Mouse (Mus musculus): Measurements from ENCODE around the gene Zfp558. TPM values are rescaled to one million over a fixed set of nuclear protein-coding genes. Genes with fewer than 3 reads are reported as not detected.
"Not testable (repeated sequence)": the region's sequence is repeated elsewhere in the genome, so short reads cannot be mapped to it uniquely, and the experiment has no call there.

The Zfp558 gene
- 16.3 and 17.9 TPM in 2 replicates for polyA plus RNA-seq (2014; fragmentation: Nextera tagmentation; extraction: Ambion mirVana)

DNA sequence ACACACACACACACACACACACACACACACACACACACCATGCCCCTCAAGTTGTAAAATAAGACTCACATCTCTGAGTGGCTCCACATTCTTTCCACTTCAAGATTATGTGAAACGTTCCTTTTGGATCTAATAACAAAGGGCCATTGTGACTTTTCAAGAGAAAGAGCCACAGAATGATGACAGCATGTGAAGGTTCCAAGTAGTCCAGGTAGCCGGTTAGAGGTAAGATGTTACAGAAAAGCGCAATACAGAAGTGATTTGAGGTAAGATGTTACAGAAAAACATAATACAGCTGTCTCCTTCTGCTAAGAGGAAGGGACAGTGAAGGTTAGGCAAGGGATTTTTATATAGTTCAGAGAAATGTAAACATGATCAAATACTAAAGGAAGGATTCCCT lies at the start of gene Zfp558, which contains the start of gene Mbd3l1:
Gene Zfp558, minus strand, starts transcription at position 101 of the 400 bp plus-strand sequence.
Gene Mbd3l1, plus strand, starts transcription at position 192 of the 400 bp plus-strand sequence.
- no peak for DNase-seq (ENCODE audit: low spot score, missing footprints)
- Histone ChIP-seq H3K4me2 (no peak within 1 kb of the TSS), H3K4me1 (ENCODE audit: control insufficient read depth, insufficient read depth, low read length) (peaks cover 3% of the 10 kb centered on the region; the same call in 1 of the 2 replicates), H3K4me3 (ENCODE audit: low read depth, low read length) (no peak within 1 kb of the TSS), H3K9me3 (ENCODE audit: control insufficient read depth, low read length) (no peaks in the 10 kb centered on the region), H3K27ac (ENCODE audit: low read depth, low read length) (no peak within 1 kb of the TSS), H3K27me3 (ENCODE audit: control insufficient read depth, insufficient read depth, low read length) (no peaks in the 10 kb centered on the region), H3K9ac (ENCODE audit: low read length) (no peak within 1 kb of the TSS), H3K36me3 (ENCODE audit: control insufficient read depth, insufficient read depth, low read length) (no peaks in the 10 kb centered on the region)
- 84% methylated on average over 3 of the region's 3 CpGs for WGBS
- ATAC-seq (ENCODE audit: low FRiP score), result no peak

DNA sequence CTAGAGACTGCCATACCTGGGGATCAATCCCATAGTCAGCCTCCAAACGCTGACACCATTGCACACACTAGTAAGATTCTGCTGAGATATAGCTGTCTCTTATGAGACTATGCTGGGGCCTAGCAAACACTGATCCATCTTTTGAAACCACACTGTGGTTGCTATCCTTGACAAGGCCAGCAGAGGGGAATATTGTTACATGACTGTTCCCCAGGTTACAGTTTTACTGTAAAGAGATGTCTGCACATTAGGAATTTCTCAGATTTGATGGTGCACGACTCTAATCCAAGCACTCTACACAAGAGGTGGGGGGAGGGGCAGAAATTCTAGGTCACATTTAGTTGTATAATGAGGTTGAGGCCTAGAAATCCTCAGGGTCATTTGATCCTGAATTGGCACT lies 30.0 kb upstream of the Zfp558 start:
- H3K36me3 ChIP-seq (ENCODE audit: control insufficient read depth, insufficient read depth, low read length), result no peaks in the 10 kb centered on the region
- H3K4me1 ChIP-seq (ENCODE audit: control insufficient read depth, insufficient read depth, low read length), result no peaks in the 10 kb centered on the region
- H3K4me2 ChIP-seq, result no peak overlapping the region
- H3K9me3 ChIP-seq (ENCODE audit: control insufficient read depth, low read length), result no peaks in the 10 kb centered on the region
- ATAC-seq (ENCODE audit: low FRiP score) (no peak), DNase-seq (ENCODE audit: low spot score, missing footprints) (no peak)
- 53% methylated on average over 2 of the region's 2 CpGs for WGBS
- no peak overlapping the region for H3K4me3 ChIP-seq (ENCODE audit: low read depth, low read length)
- H3K9ac ChIP-seq (ENCODE audit: low read length), result no peak overlapping the region
- H3K27ac ChIP-seq (ENCODE audit: low read depth, low read length), result no peak overlapping the region
- H3K27me3 ChIP-seq (ENCODE audit: control insufficient read depth, insufficient read depth, low read length), result no peaks in the 10 kb centered on the region

DNA sequence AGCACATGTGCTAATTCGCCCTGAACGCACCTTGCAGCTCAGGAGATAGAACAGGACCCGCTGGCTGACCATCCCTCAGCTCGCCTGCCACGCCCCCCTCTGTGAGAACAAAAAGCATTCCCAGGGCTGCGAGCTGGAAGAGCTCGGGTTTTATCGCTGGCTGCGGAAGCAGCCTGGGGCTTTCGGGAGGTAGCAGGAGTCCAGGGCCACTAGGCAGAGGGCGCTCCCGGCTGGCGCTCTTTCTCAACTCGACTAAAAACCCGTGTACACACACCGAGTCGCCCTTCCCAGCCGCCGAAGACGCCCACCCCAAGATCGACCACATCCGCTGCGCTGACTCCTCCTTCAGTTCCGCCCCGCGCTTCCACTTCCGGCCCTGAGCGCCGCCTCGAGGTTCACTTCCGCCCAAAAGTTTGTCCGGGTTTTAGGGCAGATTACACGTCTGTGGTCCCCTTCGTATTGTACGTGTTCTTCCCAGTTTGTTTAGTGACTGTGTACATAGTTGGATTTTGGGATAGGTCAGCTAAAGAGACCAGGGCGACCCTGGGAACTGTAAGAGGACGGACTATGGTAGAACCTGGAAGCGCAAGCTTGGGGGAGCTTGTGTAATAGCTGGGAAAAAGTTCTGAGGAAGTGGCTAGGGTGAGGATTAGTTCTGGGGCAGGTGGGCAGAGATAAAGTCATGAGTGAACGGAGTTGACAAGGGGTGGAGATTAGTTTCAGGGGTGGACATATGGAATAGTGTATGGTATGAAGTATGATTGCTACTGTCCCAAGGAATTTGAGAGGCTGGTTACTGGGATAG lies 4.5 kb downstream of the Zfp558 start:
- H3K9me3 ChIP-seq (ENCODE audit: control insufficient read depth, low read length), result no peaks in the 10 kb centered on the region
- peak overlapping the region; percentile 53 for H3K9ac ChIP-seq (ENCODE audit: low read length)
- peak; percentile 97 for DNase-seq (ENCODE audit: low spot score, missing footprints)
- H3K4me2 ChIP-seq, result peak overlapping the region; percentile 49
- H3K27ac ChIP-seq (ENCODE audit: low read depth, low read length), result peak overlapping the region; percentile 76
- H3K36me3 ChIP-seq (ENCODE audit: control insufficient read depth, insufficient read depth, low read length), result no peaks in the 10 kb centered on the region
- ATAC-seq (ENCODE audit: low FRiP score), result peak; percentile 98
- no peaks in the 10 kb centered on the region for H3K27me3 ChIP-seq (ENCODE audit: control insufficient read depth, insufficient read depth, low read length)
- peak overlapping the region; percentile 46 for H3K4me3 ChIP-seq (ENCODE audit: low read depth, low read length)
- WGBS, result 5% methylated on average over 39 of the region's 39 CpGs
- peaks cover 3% of the 10 kb centered on the region; the same call in 1 of the 2 replicates for H3K4me1 ChIP-seq (ENCODE audit: control insufficient read depth, insufficient read depth, low read length)

DNA sequence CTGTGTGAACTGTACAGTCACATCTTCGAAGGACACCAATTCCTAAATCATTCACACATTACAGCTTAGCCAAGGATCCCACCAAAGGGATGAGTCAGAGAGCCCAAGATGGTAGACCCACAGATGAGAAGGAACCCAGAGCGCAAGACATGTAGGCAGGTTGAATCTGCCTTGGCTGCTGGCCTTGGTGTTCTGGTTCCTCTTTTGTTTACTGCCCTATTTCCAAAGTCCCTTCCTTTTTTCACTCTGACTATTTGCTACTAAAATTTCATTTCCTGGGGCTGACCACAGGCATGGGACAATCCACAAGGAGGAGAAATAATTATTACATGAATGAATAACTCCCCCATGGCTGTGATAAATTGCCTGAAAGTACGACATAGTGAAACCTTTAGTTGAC lies 10.1 kb downstream of the Zfp558 start:
- no peaks in the 10 kb centered on the region for H3K36me3 ChIP-seq (ENCODE audit: control insufficient read depth, insufficient read depth, low read length)
- WGBS, result 95% methylated on average over 3 of the region's 3 CpGs
- no peaks in the 10 kb centered on the region for H3K4me1 ChIP-seq (ENCODE audit: control insufficient read depth, insufficient read depth, low read length)
- no peak overlapping the region for H3K4me2 ChIP-seq
- no peaks in the 10 kb centered on the region; the same call in 1 of the 2 replicates for H3K9me3 ChIP-seq (ENCODE audit: control insufficient read depth, low read length)
- H3K4me3 ChIP-seq (ENCODE audit: low read depth, low read length), result no peak overlapping the region
- no peak overlapping the region for H3K27ac ChIP-seq (ENCODE audit: low read depth, low read length)
- DNase-seq (ENCODE audit: low spot score, missing footprints), result no peak
- no peak for ATAC-seq (ENCODE audit: low FRiP score)
- H3K9ac ChIP-seq (ENCODE audit: low read length), result no peak overlapping the region
- H3K27me3 ChIP-seq (ENCODE audit: control insufficient read depth, insufficient read depth, low read length), result no peaks in the 10 kb centered on the region

DNA sequence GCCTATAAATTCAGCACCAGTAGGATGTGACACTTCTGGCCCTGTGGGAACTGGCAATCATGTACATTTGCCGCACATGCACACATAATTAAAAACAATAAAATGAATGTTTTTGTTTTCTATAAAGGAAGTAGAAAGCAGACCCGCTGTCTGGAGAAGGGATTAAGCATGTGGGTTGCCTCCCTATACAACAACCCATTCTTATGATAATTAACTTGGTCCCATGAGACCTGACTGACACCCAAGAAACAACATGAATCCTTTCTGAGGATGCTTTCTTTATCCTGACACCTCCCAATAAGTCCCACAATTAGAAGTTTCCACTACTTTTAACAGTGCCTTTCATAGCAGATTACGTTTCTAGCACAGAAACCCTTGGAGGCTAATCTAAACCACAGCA lies 10.7 kb downstream of the Zfp558 start:
- H3K27me3 ChIP-seq (ENCODE audit: control insufficient read depth, insufficient read depth, low read length), result no peaks in the 10 kb centered on the region
- no peak overlapping the region for H3K9ac ChIP-seq (ENCODE audit: low read length)
- no peak overlapping the region for H3K4me3 ChIP-seq (ENCODE audit: low read depth, low read length)
- no peak overlapping the region for H3K4me2 ChIP-seq
- no peaks in the 10 kb centered on the region for H3K4me1 ChIP-seq (ENCODE audit: control insufficient read depth, insufficient read depth, low read length)
- DNase-seq (ENCODE audit: low spot score, missing footprints) (no peak), ATAC-seq (ENCODE audit: low FRiP score) (peak; percentile 63; the same call in 1 of the 2 replicates)
- H3K36me3 ChIP-seq (ENCODE audit: control insufficient read depth, insufficient read depth, low read length), result no peaks in the 10 kb centered on the region
- H3K27ac ChIP-seq (ENCODE audit: low read depth, low read length), result no peak overlapping the region
- no peaks in the 10 kb centered on the region; the same call in 1 of the 2 replicates for H3K9me3 ChIP-seq (ENCODE audit: control insufficient read depth, low read length)
- 30% methylated on average over 3 of the region's 3 CpGs for WGBS

DNA sequence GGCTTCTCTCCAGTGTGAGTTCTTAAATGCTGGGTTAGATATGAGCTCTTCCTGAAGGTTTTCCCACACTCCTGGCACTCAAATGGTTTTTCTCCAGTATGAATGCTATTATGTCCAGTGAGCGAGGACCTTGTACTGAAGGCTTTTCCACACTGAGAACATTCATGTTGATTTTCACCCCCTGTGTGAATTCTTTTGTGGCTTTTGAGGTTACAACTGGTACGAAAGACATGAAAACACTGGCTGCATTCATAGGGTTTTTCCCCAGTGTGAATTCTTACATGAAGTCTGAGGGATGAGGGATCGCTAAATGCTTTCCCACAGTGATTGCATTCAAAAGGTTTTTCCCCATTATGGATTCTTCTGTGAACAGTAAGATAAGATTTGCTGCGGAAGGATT lies 21.5 kb downstream of the Zfp558 start:
- 85% methylated on average over 4 of the region's 4 CpGs for WGBS
- Histone ChIP-seq H3K4me2 (no peak overlapping the region), H3K4me1 (ENCODE audit: control insufficient read depth, insufficient read depth, low read length) (no peaks in the 10 kb centered on the region), H3K4me3 (ENCODE audit: low read depth, low read length) (no peak overlapping the region), H3K27me3 (ENCODE audit: control insufficient read depth, insufficient read depth, low read length) (no peaks in the 10 kb centered on the region), H3K9me3 (ENCODE audit: control insufficient read depth, low read length) (no peaks in the 10 kb centered on the region), H3K36me3 (ENCODE audit: control insufficient read depth, insufficient read depth, low read length) (peaks cover 13% of the 10 kb centered on the region), H3K9ac (ENCODE audit: low read length) (no peak overlapping the region), H3K27ac (ENCODE audit: low read depth, low read length) (no peak overlapping the region)
- no peak for ATAC-seq (ENCODE audit: low FRiP score)
- DNase-seq (ENCODE audit: low spot score, missing footprints), result no peak

DNA sequence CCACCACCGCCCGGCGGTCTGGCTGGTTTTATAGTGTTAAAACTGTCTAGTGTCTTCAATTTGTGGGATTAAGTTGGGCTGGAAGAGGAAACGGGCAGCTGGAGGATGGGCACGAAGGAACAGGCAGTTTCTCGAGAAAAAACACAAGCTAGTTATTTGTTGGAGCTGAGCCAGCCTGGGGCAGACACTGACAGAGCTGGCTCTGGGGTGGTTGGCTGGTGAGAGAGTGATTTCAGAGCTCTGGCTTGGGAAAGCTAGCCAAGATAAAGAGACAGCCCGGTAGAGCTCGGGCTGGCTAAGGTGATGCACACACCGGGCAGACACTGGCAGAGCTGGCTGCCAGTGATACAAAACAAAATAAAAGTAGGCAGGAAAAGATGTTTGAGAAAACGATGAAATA lies 46.4 kb downstream of the Zfp558 start:
- H3K27ac ChIP-seq (ENCODE audit: low read depth, low read length), result no peak overlapping the region
- no peak overlapping the region for H3K9ac ChIP-seq (ENCODE audit: low read length)
- H3K4me2 ChIP-seq, result no peak overlapping the region
- H3K27me3 ChIP-seq (ENCODE audit: control insufficient read depth, insufficient read depth, low read length), result no peaks in the 10 kb centered on the region
- 87% methylated on average over 10 of the region's 10 CpGs for WGBS
- H3K36me3 ChIP-seq (ENCODE audit: control insufficient read depth, insufficient read depth, low read length), result no peaks in the 10 kb centered on the region
- H3K4me3 ChIP-seq (ENCODE audit: low read depth, low read length), result no peak overlapping the region
- ATAC-seq (ENCODE audit: low FRiP score) (no peak), DNase-seq (ENCODE audit: low spot score, missing footprints) (no peak)
- no peaks in the 10 kb centered on the region for H3K9me3 ChIP-seq (ENCODE audit: control insufficient read depth, low read length)
- no peaks in the 10 kb centered on the region for H3K4me1 ChIP-seq (ENCODE audit: control insufficient read depth, insufficient read depth, low read length)

DNA sequence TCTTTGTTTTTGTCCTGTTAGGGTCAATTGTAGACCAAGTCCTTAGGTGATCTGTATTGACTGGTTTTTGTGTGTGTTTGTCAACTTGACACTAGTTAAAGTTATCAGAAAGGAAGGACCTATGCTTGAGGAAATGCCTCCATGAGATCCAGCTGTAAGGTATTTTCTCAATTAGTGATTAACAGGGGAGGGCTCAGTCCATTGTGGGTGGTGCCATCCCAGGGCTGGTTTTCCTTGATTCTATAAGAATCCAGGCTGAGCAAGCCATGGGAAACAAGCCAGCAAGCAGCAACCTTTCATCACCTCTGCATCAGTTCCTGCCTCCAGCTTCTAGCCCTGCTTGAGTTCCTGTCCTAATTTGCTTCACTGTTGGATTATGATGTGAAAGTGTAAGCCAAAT lies 47.7 kb downstream of the Zfp558 start, which contains the start of gene Mbd3l2:
Gene Mbd3l2, plus strand, starts transcription at position 301 of the 400 bp plus-strand sequence.
- Histone ChIP-seq H3K9me3 (ENCODE audit: control insufficient read depth, low read length) (no peaks in the 10 kb centered on the region), H3K4me2 (no peak within 1 kb of the TSS), H3K9ac (ENCODE audit: low read length) (no peak within 1 kb of the TSS), H3K27ac (ENCODE audit: low read depth, low read length) (no peak within 1 kb of the TSS), H3K4me3 (ENCODE audit: low read depth, low read length) (no peak within 1 kb of the TSS), H3K4me1 (ENCODE audit: control insufficient read depth, insufficient read depth, low read length) (no peaks in the 10 kb centered on the region), H3K27me3 (ENCODE audit: control insufficient read depth, insufficient read depth, low read length) (no peaks in the 10 kb centered on the region), H3K36me3 (ENCODE audit: control insufficient read depth, insufficient read depth, low read length) (no peaks in the 10 kb centered on the region)
- DNase-seq (ENCODE audit: low spot score, missing footprints) (no peak), ATAC-seq (ENCODE audit: low FRiP score) (no peak)

DNA sequence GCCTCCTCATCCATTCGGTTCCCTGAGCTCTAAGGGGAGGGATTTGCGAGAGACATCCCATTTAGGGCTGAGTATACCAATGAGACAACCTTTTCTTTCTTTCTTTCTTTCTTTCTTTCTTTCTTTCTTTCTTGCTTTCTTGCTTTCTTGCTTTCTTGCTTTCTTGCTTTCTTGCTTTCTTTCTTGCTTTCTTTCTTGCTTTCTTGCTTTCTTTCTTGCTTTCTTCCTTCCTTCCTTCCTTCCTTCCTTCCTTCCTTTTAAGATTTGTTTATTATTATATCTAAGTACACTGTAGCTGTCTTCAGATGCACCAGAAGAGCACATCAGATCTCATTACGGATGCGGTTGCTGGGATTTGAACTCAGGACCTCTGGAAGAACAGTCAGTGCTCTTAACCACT lies 65.7 kb downstream of the Zfp558 start:
- H3K27me3 ChIP-seq (ENCODE audit: control insufficient read depth, insufficient read depth, low read length); H3K9me3 ChIP-seq (ENCODE audit: control insufficient read depth, low read length); H3K27ac ChIP-seq (ENCODE audit: low read depth, low read length); H3K9ac ChIP-seq (ENCODE audit: low read length); ATAC-seq (ENCODE audit: low FRiP score); H3K4me2 ChIP-seq; DNase-seq (ENCODE audit: low spot score, missing footprints); H3K4me1 ChIP-seq (ENCODE audit: control insufficient read depth, insufficient read depth, low read length); H3K36me3 ChIP-seq (ENCODE audit: control insufficient read depth, insufficient read depth, low read length); H3K4me3 ChIP-seq (ENCODE audit: low read depth, low read length): not testable (repeated sequence)
- WGBS, result 77% methylated on average over 4 of the region's 4 CpGs

Measured in midbrain, embryonic 11.5 days (tissue).